Mouse (Mus musculus): ENCODE measurements at regions not wholly inside any gene's neighbourhood (a gene's known extent, or its start where the extent isn't known, plus 50 kb on each side); places are given as distances from the start of the nearest gene placed in this dataset.
"Not testable (repeated sequence)": the region's sequence is repeated elsewhere in the genome, so short reads cannot be mapped to it uniquely, and the experiment has no call there.

DNA sequence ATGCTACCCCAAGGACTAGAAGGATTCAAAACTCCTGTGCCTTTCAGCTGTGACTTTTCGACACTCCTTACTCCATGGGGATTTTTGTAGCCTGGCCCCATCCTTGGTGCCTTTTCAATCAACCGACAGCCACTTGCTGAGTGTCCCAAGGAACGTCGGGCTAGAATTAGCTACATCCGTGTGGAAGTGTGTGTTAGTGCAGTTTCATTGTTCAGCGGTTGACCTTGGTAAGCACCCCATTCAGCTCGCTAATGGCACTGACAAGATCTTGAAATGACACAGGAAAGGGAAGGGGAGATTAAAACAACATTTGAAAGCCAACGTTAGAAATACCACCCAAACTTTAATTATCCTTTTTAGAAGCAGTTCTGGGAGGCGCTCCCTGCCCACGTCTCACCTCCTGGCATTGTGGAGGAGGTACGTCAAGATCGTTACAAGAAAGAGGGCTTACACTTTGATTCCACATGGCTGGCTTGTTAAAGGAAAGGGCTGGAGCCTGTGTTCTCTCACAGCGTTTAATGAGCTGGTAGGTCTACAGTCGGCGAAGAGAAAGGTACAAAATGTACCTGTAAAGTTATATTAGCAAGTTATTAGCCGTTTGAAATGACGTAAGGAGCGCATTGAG lies 536.4 kb downstream of the Fam19a2 start:
- peak; percentile 7 for DNase-seq (ENCODE audit: low read depth, low spot score)

DNA sequence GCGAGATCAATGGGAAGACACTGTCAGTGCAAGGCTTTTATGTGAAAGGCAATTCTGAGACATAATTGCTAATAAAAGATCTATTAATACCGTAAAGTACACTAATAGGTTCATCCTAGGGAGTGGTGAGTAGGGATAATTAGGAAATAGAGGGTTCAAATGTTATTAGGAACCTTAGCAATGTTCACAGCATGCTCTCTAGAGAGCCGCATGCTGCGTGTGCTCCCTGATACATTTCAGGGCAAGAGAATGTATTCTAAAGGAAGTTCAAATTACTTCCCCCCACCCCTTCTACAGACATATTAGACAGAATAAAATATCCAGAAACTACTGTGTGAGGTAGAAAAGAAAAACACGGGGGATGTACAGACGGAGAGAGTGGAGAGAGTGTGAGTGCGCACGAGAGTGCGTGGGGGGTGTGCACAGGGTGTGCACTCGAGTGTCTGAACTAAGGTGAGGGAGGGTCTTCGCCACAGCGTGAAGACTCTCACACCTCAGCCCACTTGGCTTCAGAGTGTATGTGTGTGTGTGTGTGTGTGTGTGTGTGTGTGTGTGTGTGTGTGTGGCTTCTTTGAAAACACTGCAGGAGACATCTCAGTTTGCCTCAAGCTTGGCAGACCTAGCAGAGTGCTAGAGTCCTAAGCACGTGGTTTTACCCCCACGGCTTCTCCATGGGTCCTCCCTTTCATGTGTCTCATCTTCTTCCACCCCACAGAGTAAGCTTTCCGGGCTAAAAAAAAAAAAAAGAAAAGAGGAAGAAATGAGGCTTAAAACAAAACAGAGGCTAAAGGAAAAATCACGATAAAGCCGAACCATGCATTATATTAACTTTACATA lies 537.1 kb downstream of the Fam19a2 start:
- DNase-seq (ENCODE audit: low read depth, low spot score), result no peak

- DNase-seq (ENCODE audit: low read depth, low spot score), result no peak
Observed at GRCm38 (mm10) chr10:123810882-123811281, 547.1 kb downstream of the Fam19a2 start.

DNA sequence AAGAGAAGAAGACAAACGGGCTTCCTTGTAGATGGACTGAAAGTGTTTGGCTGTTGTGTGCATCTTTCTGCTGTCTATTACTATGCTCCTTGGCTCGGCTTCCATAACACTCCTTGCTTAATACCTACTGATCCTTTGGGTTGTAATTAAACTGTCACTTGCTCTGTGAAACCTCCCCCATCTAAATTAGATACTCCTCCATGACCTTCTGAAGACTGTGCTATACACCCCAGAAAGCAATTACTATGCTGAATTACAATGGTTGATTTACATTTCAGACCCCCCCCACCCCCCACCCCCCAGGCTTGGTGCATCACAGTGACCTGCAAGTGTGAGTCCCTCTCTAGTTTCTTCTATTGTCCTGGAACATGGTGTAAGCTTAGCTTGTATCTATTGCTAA lies 549.3 kb downstream of the Fam19a2 start:
- no peak for DNase-seq (ENCODE audit: low read depth, low spot score)

- DNase-seq (ENCODE audit: low read depth, low spot score), result no peak
Observed at GRCm38 (mm10) chr10:123840061-123840751, 576.4 kb downstream of the Fam19a2 start.

DNA sequence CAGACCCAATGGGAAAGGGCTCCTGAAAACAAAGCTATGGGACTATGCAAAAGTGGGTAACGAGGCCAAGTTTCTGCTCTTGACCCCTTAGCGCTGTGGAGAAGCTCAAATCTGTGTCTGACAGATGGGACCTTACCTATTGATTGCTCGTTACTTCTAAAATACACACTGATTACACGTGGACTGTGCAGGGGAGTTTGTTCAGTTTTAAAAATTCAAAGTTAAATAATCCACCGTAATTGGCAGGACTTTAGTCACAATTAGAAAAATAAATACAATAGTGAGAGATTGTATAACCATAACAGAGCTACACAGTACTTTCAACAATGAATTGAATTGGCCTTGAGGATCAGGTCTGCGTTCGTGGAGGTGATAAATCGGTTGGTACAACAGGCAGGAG lies 578.3 kb downstream of the Fam19a2 start:
- DNase-seq (ENCODE audit: low read depth, low spot score), result no peak

DNA sequence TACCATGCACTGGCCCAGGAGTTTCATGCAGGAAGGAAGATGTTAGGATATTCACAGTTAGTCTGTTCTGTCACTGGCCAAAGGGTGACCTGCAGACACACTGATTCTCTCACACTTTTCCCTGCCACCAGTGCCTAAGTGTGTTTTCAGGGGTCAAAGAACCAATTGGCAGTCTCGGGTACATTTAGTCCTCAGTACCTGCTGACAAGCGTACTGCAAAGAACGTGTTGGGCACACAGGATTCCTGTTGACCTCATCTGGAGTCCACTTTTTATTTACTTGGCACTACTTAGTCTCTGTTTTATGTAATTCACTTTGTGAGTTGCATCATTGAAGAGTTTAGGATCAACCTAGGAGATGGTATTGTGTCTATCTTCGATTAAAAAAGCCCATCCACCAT lies 579.8 kb downstream of the Fam19a2 start:
- no peak for DNase-seq (ENCODE audit: low read depth, low spot score)

GRCm38 (mm10) chr10:123846631-123847030 lies 582.8 kb downstream of the Fam19a2 start:
- DNase-seq (ENCODE audit: low read depth, low spot score), result no peak

GRCm38 (mm10) chr10:123848564-123848963 lies 584.8 kb downstream of the Fam19a2 start:
- DNase-seq (ENCODE audit: low read depth, low spot score), result no peak

- no peak for DNase-seq (ENCODE audit: low read depth, low spot score)
Observed at GRCm38 (mm10) chr10:123875459-123875858, 611.7 kb downstream of the Fam19a2 start.

- no peak for DNase-seq (ENCODE audit: low read depth, low spot score)
Observed at GRCm38 (mm10) chr10:123875882-123876281, 612.1 kb downstream of the Fam19a2 start.

DNA sequence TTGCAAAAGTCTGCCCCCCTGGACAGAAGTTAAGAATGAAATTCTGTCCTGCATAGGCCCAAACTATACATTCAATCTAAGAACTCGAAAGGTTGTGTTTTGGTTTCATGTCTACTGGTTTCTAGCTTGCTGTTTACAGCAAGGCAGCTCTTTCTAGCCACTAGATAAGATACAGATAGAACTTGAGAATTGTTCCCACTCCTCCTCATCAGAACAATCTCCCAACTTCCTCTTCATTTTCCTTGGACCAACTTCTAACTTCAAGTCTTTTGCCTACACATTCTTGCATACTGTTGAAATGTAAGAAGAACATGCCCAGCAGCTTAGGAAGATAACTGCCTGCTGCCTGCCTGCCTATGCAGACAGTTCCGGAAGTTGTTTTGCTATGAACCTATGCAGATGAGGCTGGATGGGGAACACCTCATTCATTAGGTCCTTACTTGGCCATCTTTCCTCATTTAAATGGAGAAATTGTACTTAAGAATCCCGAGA lies 624.9 kb downstream of the Fam19a2 start:
- DNase-seq (ENCODE audit: low read depth, low spot score), result no peak

DNA sequence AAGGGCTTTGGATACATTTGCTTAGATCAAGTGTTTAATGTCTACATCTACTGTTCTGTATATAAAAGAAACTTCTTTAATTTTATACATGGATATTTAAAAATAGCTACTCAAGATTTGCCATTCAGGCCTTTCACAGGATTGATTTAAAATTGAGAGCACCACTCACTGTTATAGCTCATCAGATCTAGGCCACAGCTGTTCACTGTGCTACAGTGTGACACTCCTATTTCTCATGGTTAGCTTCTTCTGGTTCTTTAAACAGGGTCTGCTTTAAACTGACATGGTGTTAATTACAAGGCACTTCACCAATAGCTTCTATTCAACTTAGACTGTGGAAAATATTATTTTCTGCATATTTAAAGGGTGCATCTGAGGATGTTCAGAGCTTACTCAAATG lies 655.3 kb downstream of the Fam19a2 start:
- DNase-seq (ENCODE audit: low read depth, low spot score), result no peak

DNA sequence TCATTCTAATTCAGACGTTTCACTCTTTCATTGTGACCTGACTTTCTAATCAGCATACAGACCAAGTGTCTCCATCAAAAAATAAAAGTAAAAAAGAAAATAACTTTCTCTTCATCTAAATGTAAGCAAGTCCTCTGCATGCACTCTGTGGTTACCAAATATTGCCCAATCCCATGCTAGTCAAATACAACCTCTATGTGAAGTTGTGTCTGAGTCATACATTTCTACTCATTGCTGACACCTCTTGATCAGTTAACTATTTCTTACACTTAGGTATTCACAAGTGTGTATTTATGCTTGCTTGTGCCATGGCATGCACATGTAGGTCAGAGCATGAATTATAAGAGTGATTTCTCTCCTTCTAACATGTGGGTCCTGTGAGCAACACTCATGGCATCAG lies 666.2 kb downstream of the Fam19a2 start:
- no peak for DNase-seq (ENCODE audit: low read depth, low spot score)

GRCm38 (mm10) chr10:123938732-123939131 lies 674.9 kb downstream of the Fam19a2 start:
- not testable (repeated sequence) for DNase-seq (ENCODE audit: low read depth, low spot score)

Measured in ZHBTc4 (cell line).